Mouse (Mus musculus) liver, embryonic 11.5 days (tissue): Measurements from ENCODE around the gene Aar2. TPM values are rescaled to one million over a fixed set of nuclear protein-coding genes. Genes with fewer than 3 reads are reported as not detected.
"Not testable (repeated sequence)": the region's sequence is repeated elsewhere in the genome, so short reads cannot be mapped to it uniquely, and the experiment has no call there.

Source experiments
- ATAC-seq: fragments of 200-750 bp; cut with Nextera tagmentation; replicated peaks from 2 replicates; pipeline ENCODE4 v1.8.0; 2017; ENCODE audit warnings: moderate number of reproducible peaks, mild to moderate bottlenecking, moderate TSS enrichment, moderate library complexity; ENCODE audit not compliant: low FRiP score
- DNase-seq: peaks from one replicate; pipeline ENCODE4 v3.0.0-alpha.2; 2017; ENCODE audit warnings: low spot score
- H3K27ac ChIP-seq: fragments of 300-500 bp; sonication (generic); 2 replicates; pipeline ENCODE4 v1.5.1; 2014; ENCODE audit warnings: mild to moderate bottlenecking, low read depth, low read length, control low read depth
- H3K27me3 ChIP-seq: fragments of 300-500 bp; sonication (generic); replicated peaks from 2 replicates; pipeline ENCODE4 v1.6.1; 2014; ENCODE audit warnings: low read length, mixed read lengths; ENCODE audit not compliant: control insufficient read depth, insufficient read depth
- H3K36me3 ChIP-seq: fragments of 300-500 bp; sonication (generic); 2 replicates; pipeline ENCODE4 v1.6.1; 2014; ENCODE audit warnings: mild to moderate bottlenecking, low read length, moderate library complexity, mixed read lengths; ENCODE audit not compliant: control insufficient read depth, insufficient read depth
- H3K4me1 ChIP-seq: fragments of 300-500 bp; sonication (generic); replicated peaks from 2 replicates; pipeline ENCODE4 v1.6.1; 2014; ENCODE audit warnings: low read length, mixed read lengths; ENCODE audit not compliant: control insufficient read depth, insufficient read depth
- H3K4me2 ChIP-seq: fragments of 300-500 bp; sonication (generic); 2 replicates; pipeline ENCODE4 v1.6.1; 2014; ENCODE audit warnings: mild to moderate bottlenecking, control low read depth, moderate library complexity
- H3K4me3 ChIP-seq: fragments of 300-500 bp; sonication (generic); 2 replicates; pipeline ENCODE4 v1.5.1; 2014; ENCODE audit warnings: low read depth, low read length, control low read depth
- H3K9ac ChIP-seq: fragments of 300-500 bp; sonication (generic); 2 replicates; pipeline ENCODE4 v1.6.1; 2014; ENCODE audit warnings: low read depth, low read length, control low read depth
- H3K9me3 ChIP-seq: fragments of 300-500 bp; sonication (generic); 2 replicates; pipeline ENCODE4 v1.6.1; 2016; ENCODE audit warnings: low read length, inconsistent platforms, mixed read lengths; ENCODE audit not compliant: control insufficient read depth
- WGBS: fragments of 180-500 bp; shearing (Covaris S2); extraction: QIAGEN DNeasy Blood & Tissue Kit; methylation state at CpG from one replicate; pipeline ENCODE4 v1.1.7; 2014; 5-methylcytosine and 5-hydroxymethylcytosine counted together
- polyA plus RNA-seq: library from polyadenylated mRNA; unstranded; fragments of >200 nt; fragmentation: Nextera tagmentation; extraction: Ambion mirVana; gene quantifications from 2 replicates; pipeline ENCODE4 v1.2.1, GENCODE M21; 2014

Aar2 gene
- polyA plus RNA-seq, 1 experiment from 2014 or later, result 32.2 TPM

DNA sequence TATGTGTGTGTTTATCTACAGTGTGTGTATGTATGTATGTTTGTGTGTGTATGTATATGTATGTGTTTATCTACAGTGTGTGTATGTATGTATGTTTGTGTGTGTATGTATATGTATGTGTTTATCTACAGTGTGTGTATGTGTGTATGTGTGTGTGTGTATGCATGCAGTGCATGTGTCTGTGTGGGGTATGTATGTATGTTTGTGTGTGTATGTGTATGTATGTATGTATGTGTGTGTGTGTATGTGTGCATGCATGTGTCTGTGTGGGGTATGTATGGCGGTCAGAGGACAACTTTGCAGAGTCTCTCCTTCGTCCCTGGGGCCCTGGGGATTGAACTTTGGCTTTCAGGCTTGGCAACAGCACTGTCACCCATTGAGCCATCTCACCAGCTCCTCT lies 30.7 kb upstream of the Aar2 start:
- not testable (repeated sequence) for H3K4me2 ChIP-seq, H3K9ac ChIP-seq, H3K27me3 ChIP-seq, H3K9me3 ChIP-seq, H3K36me3 ChIP-seq, H3K27ac ChIP-seq, H3K4me1 ChIP-seq, H3K4me3 ChIP-seq, DNase-seq, ATAC-seq
- 77% methylated on average over 2 of the region's 2 CpGs for WGBS

DNA sequence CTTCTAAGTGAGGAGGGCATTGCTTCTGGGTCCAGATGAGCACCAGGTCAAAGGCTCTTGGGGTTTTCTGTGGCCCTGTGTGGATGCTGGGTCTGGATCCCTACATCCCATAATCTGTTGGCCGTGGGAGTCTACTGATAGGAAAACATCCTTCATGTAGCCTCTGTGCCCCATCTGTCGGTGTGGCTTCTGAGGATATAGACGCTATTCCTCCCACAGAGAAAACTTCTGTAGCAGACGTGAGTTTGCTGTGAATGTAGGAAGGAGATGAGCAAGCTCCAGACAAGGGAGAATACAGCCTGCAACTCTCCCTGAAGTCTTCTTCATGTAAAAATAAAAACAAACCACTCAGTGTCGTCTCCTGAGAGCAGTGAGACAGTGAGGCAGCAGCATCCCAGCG lies 29.1 kb upstream of the Aar2 start:
- WGBS, result 70% methylated on average over 6 of the region's 6 CpGs
- Histone ChIP-seq H3K4me3 (no peak overlapping the region), H3K27ac (no peak overlapping the region), H3K36me3 (no peaks in the 10 kb centered on the region), H3K27me3 (no peaks in the 10 kb centered on the region), H3K4me1 (no peaks in the 10 kb centered on the region), H3K4me2 (no peak overlapping the region), H3K9me3 (no peaks in the 10 kb centered on the region), H3K9ac (no peak overlapping the region)
- no peak for ATAC-seq
- no peak for DNase-seq

DNA sequence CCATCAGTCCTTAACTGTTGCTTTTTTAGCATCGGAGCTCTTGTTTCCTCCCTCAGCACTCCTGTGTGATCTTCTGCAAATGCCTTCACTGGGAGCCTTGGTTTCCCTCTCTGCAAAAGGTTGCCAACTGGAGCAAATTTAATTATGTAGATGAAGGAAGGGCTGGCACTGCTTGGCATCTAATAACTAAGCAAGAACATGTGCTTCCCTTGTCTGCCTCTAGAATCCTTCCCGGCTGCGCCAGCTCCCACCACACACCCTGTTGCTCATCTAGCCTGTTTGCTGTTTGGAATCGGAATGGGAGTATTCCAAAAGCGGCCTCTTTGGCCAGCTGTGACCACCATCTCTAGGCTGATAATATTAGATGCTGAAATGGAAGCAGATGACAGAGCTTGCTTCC lies 27.8 kb upstream of the Aar2 start:
- no peaks in the 10 kb centered on the region for H3K36me3 ChIP-seq
- 83% methylated on average over 5 of the region's 5 CpGs for WGBS
- H3K4me1 ChIP-seq, result no peaks in the 10 kb centered on the region
- no peaks in the 10 kb centered on the region for H3K9me3 ChIP-seq
- no peak for DNase-seq
- H3K27me3 ChIP-seq, result no peaks in the 10 kb centered on the region
- no peak for ATAC-seq
- no peak overlapping the region for H3K4me3 ChIP-seq
- H3K4me2 ChIP-seq, result no peak overlapping the region
- no peak overlapping the region for H3K27ac ChIP-seq
- no peak overlapping the region for H3K9ac ChIP-seq

DNA sequence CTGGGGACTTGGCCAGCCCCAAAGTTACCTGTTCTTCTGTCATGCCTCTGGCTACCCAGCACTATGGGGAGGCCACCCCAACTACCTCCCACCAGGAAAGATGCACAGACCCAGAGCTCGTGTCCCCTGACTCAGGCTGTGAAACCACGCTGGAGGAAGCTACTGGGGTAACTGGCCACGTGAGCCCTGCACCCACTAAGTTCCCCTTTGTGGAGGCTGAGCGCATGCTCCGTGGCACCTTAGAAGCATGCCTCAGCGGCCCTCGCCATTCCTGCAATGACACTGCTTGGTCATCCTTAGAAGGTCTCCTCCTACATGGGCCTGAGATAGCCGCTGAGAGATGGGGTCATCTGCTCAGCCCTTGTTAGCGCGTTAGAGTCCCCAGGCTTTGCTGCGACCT lies 24.4 kb upstream of the Aar2 start:
- Histone ChIP-seq H3K4me2 (no peak overlapping the region), H3K9me3 (no peaks in the 10 kb centered on the region), H3K27me3 (no peaks in the 10 kb centered on the region), H3K4me3 (no peak overlapping the region), H3K27ac (no peak overlapping the region), H3K4me1 (no peaks in the 10 kb centered on the region), H3K36me3 (no peaks in the 10 kb centered on the region), H3K9ac (no peak overlapping the region)
- DNase-seq (no peak), ATAC-seq (no peak)
- WGBS, result 67% methylated on average over 11 of the region's 11 CpGs

DNA sequence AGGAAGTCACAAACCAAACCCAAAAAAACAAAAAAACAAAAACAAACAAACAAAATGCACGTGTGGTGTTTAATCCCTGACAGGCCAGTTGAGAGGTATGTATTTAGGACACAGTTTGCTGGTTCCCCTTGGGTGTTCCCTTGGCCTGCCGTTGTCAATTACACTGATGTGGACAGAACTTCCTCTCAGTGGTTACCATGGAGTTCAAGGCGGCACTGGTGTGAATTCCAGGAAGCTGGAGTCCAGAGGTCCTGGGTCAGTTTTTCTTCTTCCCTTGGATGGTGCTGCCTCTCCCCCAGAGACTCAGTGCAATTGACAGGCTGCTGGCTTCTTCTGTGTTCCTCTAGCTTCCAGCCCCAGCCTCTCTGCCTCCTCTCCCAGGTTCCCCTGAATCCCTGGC lies 23.3 kb upstream of the Aar2 start:
- no peak for DNase-seq
- H3K4me3 ChIP-seq, result no peak overlapping the region
- H3K36me3 ChIP-seq, result no peaks in the 10 kb centered on the region
- no peaks in the 10 kb centered on the region for H3K9me3 ChIP-seq
- no peaks in the 10 kb centered on the region for H3K4me1 ChIP-seq
- H3K27ac ChIP-seq, result no peak overlapping the region
- 27% methylated on average over 3 of the region's 3 CpGs for WGBS
- ATAC-seq, result no peak
- no peak overlapping the region for H3K4me2 ChIP-seq
- H3K9ac ChIP-seq, result no peak overlapping the region
- no peaks in the 10 kb centered on the region for H3K27me3 ChIP-seq

DNA sequence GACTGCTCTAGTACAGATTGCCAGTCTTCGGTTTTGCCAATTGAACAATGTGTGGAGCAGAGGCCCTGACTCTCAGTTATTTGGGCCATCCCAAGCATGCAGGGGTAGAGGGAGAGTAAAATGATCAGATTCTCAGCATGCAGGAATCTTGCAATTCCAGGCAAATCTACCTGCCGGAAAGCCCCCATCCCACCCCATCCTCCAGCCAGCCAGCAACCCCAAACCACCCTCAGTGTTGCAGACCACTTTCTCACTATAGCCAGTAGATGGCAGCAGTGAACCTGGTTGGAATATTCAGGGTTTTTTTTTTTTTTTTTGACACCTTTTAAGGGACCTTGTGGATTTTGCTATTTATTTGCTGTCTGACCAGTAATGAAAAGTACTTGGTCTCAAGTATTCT lies 17.7 kb upstream of the Aar2 start:
- no peaks in the 10 kb centered on the region for H3K9me3 ChIP-seq
- H3K27me3 ChIP-seq, result no peaks in the 10 kb centered on the region
- H3K4me2 ChIP-seq, result no peak overlapping the region
- 45% methylated on average over 2 of the region's 2 CpGs for WGBS
- no peak overlapping the region for H3K9ac ChIP-seq
- H3K27ac ChIP-seq, result no peak overlapping the region
- H3K4me1 ChIP-seq, result no peaks in the 10 kb centered on the region
- no peak for DNase-seq
- no peak for ATAC-seq
- no peak overlapping the region for H3K4me3 ChIP-seq
- H3K36me3 ChIP-seq, result no peaks in the 10 kb centered on the region

DNA sequence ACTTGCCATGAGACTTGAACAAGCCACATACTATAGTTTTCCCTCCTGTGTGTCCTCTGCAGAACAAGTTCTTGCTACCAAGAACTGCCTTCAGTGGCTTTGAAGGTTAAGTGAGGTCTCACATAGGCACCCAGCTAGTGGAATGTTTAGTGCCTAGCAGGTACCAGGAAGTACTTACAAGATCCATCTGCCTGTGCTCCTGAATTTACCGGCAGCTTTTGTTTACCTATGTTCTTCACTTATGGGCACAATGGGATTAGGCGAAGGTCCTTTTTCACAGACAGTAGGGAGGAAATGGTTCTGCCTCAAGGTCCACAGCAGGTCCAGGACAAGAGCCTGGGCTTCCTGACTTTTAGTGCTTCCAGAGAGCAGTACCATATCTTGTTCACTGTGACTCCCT lies 14.2 kb upstream of the Aar2 start:
- no peaks in the 10 kb centered on the region for H3K27me3 ChIP-seq
- H3K27ac ChIP-seq, result no peak overlapping the region
- ATAC-seq (no peak), DNase-seq (no peak)
- no peak overlapping the region for H3K4me3 ChIP-seq
- H3K9ac ChIP-seq, result no peak overlapping the region
- H3K4me1 ChIP-seq, result no peaks in the 10 kb centered on the region
- H3K4me2 ChIP-seq, result no peak overlapping the region
- 71% methylated on average over 2 of the region's 2 CpGs for WGBS
- no peaks in the 10 kb centered on the region for H3K9me3 ChIP-seq
- no peaks in the 10 kb centered on the region for H3K36me3 ChIP-seq

DNA sequence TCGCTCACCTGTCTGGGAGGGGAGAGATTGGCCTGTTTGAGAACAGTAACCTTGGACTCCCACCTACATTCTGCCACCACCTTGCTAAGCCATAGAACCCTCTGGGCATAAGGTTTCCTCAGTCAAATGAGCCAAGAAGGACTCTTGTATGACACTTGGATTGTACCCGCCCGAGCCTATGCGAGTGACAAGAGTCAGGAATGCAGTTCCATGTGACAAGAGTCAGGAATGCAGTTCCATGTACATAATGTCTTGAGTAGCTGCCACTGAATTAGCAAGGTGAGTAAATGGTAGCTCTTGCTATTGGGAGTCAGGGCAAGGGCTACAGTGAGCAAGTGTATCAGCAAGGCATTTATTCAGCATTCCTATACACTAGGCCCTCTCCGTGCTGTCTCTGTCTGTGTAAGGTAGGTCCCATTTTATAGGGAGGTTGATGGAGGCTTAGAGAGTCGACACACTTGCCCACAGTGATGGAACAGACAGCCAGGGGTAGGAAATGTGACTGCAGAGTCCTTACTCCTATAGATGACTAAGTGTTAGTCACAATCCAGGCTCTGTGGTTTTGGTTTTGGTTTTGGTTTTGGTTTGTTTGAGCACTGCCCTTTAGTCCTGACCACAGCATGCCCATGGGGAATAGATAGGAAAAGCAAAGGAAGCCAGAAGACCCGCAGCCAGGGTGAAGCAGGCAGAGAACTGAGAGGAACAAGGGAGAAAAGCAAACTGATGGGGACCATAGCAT lies 8.4 kb upstream of the Aar2 start:
- 77% methylated on average over 7 of the region's 7 CpGs for WGBS
- DNase-seq (no peak), ATAC-seq (no peak)
- H3K27ac ChIP-seq, result no peak overlapping the region
- no peaks in the 10 kb centered on the region; the same call in 1 of the 2 replicates for H3K27me3 ChIP-seq
- no peak overlapping the region for H3K4me3 ChIP-seq
- H3K9ac ChIP-seq, result no peak overlapping the region
- no peaks in the 10 kb centered on the region for H3K36me3 ChIP-seq
- no peaks in the 10 kb centered on the region for H3K4me1 ChIP-seq
- H3K4me2 ChIP-seq, result no peak overlapping the region
- no peaks in the 10 kb centered on the region for H3K9me3 ChIP-seq

DNA sequence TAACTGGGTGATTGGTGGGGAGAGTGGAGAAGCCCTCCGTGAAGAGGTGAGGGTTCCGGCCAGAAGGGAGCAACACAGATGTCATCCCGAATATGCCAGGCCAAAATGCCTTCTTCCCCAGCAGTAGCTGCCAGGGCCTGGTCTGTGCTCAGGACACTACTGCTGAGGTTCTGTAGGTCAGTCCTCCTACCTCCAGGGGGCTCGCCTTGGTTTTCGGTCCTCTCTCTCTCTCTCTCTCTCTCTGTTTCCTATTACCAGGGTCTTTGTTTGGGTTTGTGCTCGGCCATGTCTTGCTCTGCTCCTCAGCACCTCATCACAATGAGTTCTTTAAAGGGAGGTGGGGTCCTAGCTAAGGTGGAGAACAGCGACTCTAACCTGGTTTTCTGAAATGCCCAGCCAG lies 6.4 kb upstream of the Aar2 start:
- no peak overlapping the region for H3K9ac ChIP-seq
- no peak overlapping the region for H3K4me2 ChIP-seq
- no peaks in the 10 kb centered on the region for H3K4me1 ChIP-seq
- no peak overlapping the region for H3K27ac ChIP-seq
- 80% methylated on average over 7 of the region's 7 CpGs for WGBS
- no peak for ATAC-seq
- H3K36me3 ChIP-seq, result no peaks in the 10 kb centered on the region
- H3K9me3 ChIP-seq, result no peaks in the 10 kb centered on the region
- no peaks in the 10 kb centered on the region; the same call in 1 of the 2 replicates for H3K27me3 ChIP-seq
- no peak overlapping the region for H3K4me3 ChIP-seq
- DNase-seq, result no peak
